Mouse (Mus musculus) cerebellum, postnatal 4 days (tissue): ENCODE measurements around the gene Fig4.

Experiments used
- DNase-seq, 2 experiments: peaks; one replicate each; pipeline ENCODE4 v3.0.0; 2022; ENCODE audit warnings: low spot score in 2 of 2, mixed read lengths in 1 of 2

Fig4 gene

DNA sequence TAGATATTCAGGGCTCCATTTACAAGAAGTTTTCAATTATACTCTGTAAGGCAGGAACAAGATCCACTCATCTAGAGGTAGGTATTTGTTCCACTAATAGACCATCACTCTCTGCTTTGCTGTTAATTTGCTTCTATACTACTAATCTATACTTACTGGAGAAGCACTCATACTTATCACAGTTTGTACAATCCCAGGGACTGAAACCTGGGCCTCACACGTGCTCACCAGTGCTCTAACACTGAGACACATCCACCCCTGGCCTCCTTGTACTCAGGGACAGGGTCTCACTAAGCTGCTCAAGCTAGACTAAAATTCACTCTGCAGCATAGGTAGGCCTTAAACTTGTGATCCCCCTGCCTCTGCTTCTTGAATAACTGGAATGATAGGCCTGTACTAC is 41.8 kb downstream of the Fig4 start:
- DNase-seq = no peak

DNA sequence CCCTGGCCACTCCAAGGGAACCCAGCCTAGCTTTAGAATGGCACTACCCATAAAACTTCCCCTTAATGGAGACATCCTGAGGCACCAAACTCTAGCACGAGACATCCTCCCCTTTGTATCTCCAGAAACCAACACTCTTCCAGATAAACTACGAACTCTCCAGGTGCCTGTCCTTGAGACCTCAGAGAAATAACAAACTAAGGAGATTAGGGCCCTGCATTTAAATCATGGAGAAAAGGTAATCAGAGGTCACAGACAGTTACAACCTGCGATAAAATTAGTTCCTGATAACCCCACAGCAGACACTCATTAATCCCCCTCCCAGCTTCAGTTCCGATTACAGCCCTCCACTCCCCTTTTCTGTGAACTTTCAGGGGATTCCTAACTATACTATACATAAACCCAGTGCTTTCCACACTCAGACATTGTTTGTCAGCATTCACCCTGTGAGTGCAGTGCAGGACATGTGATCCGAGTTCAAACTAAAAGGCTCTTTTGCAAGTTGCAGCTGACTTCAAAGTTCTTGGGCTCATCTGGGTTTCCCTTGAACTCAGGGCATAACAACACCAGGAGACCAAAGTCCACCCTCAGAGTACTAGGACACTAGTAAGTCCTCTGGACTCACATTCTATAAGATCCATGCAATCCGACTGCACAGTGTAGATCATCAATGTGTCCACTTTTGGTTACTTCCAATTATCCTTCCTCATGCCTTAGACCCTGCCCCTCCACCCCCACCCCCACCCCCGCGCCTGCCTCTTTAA is 42.6 kb downstream of the Fig4 start:
- DNase-seq = no peak

DNA sequence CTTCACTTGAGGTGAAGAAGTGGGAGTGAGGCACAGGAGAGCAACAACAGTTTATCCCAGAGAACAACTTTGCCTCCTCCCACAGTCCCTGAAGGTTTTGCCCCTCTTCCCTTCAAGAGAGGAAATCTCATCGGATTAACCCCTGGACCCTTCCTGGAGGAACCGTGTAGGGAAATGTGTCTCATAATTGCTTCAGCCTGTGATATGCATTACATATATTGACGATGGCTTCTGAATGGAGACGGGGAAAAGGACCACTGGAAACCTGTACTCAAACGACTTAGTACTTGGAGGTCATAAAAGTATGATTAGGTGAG is 52.4 kb downstream of the Fig4 start:
- no peak for DNase-seq

DNA sequence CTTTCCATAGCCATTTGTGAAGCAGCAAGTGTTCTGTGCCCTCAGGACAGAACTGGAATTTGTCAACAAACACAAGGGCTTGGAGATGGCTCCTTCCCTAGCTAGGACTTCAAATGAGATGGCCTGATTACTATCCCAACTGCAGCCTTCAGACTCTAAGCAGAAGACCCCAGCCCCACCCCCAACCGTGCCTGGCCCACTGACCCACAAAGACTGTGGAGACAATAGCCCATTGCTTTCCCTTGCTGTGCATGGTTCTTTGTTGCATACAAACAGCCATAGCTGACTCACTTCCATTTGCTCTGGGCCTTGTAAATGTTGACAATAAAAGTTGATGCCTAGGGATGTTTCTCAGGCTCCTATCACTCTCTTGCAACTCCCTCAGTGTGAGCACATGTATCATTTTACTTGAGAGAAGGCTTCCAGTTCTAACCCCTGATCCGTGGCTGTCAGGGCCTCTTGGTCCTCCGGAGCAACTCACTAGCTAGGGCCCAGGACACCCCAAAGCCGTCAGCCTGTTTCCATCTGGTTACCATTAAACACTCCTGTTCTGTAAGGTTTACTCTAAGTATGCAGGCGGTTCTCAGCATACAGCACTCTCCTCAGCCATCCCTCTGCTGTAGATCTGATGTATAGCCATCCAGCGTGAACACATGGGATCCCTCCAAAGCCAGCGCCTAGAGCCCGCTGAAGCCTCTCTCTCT is 52.9 kb downstream of the Fig4 start:
- DNase-seq = no peak

DNA sequence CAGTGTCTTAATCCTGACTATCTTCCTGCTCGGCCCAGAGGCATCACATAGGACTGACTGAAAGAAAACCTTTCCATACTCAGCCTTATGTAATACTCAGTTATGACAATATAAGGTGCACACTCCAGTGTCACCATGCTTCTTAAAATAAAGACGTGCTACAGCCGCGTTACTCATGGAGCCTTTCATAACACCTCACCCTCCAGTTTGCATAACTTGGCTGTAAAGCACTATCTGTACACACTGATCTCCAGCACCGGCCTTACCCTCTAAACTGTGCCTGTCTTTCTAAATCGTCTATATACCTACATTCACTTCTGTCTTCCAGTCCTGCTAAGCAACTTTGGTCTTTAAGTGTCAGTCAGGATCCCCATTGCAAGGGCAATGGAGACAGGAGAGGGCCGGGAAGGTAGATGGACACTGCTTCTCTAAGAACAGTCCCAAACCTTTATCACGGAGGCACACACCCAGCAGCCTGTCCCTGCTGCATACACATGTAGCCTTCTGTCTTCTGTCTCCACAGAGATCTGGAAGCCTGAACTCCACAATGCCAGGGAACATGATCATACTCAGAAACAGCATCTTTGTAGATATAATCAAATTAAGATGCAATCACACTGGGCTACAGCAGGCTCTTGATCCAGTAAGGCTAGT is 53.9 kb downstream of the Fig4 start:
- DNase-seq = no peak

DNA sequence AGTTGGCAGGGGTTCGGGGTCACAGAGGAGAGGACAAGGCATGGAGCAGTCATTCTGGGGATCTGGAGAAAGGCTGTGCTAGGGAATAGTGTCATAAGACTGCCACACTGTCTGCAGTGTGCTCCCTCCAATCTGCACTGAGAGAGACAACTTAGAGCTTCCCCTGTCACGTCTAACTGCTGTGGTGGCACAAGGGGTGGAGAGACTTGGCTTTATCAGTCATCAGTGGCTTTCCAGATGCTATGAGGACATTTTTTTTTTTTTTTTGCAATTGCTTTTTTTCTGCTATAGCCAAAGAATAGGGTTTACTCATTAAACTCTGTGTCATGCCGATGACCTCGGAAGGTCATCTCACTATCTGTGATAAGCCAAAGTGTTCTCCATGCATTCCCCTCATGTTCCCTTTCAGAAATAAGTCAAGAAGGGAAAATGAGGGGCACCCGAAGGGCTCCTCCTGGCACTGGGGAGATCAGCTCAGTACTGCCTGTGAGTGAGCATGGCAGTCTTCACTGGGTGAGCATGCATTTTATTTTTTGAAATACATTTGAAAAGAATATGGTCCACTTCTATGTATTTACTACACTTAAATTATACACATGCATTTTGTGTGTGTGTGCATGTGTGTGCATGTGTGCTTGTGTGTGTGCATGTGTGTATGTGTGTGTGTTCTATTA is 55.1 kb downstream of the Fig4 start:
- no peak for DNase-seq

DNA sequence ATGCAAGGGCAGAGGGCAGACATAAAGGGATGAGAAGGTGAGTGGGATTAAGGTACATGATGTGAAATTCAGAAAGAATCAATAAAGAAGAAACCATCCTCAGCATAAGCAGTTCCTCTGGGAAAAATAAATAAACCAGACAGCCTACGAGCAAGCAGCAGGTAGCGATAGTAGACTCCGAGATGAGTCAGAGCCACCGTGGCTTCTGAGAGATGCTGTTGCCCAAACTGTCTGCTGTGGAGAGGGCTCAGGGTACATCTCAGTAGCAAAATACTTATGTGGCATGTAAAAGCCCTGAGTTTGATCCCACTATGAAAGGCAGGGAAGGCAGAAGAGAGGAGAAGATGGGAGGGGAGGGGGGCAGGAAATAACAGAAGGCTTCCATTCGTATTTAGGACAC is 56.9 kb downstream of the Fig4 start:
- no peak for DNase-seq

DNA sequence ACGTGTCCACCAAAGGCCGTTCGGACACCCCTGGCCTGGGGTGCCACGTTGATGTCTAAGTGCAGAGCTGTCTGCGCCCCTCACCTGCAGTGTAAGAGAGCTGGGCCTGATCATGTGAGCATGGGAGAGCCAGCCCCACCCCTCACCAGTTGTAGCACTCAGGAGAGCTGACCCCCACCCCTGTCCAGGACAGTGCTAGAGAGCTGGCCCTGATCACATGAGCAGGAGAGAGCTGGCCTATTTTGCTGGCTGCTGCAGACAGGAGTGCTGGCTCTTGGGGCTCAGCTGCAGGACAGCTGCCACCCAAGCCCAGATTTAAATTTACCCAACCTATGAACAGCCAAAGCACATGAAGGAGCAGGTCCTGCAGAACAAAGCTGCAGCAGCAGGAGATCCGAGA is 57.6 kb downstream of the Fig4 start:
- DNase-seq = no peak

DNA sequence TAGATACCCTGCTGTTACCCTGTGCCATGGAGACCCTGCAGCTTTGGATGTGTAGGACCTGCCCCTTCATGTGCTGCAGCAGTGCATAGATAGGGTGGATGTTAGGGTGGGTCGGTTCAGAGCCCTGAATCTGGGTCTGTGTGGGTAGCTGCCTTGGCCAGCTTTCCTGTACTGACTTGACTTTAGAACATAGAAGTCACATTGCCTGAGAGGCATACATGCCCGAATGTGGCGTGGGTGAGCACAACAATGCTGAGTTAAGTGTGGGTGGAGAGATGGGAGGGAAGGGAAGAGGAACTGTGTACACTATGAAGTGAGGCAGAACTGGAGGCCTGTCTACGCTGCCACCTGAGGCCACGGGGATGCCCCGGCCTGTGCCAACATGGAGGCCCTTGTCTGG is 58.0 kb downstream of the Fig4 start:
- DNase-seq = no peak

DNA sequence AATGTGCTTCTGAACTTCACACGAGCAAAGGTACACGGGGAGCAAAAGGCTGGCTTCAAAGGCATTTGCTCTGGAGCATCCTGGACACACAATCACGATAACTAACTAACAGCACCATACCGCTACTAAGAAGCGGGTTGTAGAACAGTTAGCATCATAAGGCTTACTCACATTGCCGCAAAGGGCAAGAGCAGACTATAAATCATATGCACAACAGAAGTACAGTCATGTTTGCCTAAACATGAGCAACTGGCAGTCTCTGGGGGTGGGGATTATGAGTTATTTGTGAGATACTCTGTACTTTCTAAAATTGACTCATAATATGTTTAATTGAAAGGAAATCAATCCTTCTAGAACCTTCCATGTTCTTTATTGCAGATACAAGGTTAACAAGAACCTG is 59.1 kb downstream of the Fig4 start:
- DNase-seq = no peak

DNA sequence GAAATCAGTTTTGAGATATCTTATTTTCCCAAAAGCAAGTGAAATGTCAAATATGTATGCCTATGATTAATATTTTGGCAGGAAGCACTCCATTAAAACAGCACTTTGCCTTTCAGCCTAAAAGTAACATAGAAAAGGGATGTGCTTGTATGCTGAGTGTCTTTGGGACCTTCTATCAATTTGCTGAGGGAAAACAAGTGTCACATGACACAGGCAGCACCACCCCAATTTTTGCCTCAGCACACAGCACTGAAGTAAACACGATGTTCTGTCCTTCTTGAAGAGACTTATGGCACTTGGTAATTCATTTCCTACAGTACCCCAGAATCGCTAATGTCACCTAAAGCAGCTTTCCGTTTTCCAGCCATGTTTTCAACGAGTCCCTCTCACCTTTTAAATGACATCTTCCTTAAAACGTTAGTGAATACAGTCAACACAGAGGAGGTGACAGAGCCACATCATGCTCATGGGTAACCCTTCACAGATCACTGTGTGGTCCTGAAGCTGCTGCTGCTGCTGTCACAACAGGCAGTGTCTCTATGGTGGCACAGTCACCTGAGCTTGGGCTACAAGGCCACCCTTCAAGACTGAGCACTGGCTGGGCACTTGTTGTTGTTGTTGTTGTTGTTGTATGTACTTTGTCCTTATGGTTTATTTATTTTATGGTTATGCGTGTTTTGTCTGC is 61.4 kb downstream of the Fig4 start:
- no peak for DNase-seq

DNA sequence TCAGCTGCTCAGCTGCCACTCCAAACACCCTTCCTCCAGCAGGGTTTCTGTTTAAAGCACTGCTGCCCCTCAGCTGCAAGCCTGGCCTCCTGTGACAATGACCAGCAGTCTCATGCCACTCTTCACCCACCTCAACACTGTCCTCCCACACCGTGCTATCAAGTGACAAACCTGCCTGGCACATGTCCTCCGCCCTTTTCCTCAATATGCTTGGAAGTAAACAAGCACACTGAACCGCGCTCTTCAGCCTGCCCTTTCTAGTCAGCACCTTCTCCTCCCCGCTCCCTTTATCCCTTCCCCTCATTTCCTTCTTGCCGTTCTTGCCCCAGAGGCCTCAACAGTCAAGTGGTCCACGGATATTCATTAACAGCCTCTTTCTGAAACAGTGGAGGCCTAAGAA is 62.0 kb downstream of the Fig4 start:
- no peak for DNase-seq

DNA sequence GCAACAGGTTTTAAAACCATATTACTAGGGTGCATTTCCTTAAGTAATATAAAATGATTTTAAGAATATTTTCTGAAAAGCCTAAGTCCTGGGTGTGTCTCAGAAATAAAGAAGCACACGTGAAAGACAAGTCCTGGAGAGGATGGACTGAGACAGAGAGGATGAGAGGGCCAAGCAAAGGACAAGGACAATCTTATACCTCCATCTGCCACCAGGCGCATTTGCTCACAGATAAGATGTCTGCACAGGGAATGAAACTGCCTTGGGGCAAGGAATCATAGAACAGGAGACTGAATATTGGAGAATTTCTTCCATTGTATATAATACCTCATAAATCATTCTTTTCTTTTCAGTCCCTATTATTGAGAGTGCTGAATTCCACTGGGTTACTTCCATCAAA is 67.0 kb downstream of the Fig4 start:
- no peak for DNase-seq

DNA sequence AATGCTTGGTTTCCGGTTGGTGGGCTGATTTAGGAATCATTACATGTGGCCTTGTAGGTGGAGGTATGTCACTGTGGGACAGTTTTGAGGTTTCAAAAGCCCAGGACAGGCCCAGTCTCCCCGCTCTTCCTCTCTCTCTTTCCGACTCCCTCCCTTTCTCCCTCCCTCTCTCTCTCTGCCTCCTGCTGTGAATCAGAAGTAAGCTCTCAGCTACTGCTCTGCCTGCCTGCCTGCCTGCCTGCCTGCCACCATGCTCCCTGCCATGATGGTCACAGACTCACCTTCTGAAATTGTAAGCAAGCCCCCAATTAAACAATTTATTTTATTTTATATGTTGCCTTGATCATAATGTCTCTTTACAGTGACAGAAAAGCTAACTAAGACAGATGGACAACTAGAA is 67.5 kb downstream of the Fig4 start:
- no peak for DNase-seq

DNA sequence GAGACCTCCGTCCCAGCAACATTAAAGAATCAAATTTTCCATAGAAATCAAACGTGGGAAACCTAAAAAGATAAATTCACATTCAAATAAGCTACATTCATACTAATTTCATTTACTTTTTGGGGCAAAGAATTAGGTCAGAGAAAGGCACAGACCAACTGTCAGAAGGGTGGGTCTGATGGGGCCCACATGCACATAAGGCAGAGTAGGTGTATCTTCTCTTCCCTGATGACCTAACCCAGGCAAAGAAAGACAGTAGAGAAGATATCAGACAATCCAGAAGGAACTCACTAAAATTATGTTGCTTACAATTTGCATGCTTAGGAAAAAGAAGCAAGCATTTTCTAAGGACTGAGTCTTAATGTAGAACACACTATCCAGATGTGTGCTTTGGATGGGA is 67.9 kb downstream of the Fig4 start:
- no peak for DNase-seq

DNA sequence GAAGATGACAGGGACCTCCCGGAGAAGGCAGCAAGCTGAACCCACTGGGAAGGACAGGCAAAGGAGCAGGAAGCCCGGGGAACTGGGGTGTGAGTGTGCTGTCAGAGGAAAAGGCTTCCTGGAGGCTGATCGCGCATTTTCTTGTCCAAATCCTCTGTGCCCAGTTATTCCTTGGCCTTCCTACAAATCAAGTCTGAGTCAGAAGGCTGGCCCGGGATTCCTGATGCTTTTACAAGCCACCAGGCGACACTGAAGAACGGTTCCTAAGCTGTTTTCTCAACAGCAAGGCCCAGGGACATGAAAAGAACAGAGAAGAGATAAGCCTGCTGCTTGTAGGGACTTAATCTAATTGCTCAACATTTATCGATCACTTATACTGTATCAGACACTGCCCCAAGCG is 68.5 kb downstream of the Fig4 start:
- no peak for DNase-seq

DNA sequence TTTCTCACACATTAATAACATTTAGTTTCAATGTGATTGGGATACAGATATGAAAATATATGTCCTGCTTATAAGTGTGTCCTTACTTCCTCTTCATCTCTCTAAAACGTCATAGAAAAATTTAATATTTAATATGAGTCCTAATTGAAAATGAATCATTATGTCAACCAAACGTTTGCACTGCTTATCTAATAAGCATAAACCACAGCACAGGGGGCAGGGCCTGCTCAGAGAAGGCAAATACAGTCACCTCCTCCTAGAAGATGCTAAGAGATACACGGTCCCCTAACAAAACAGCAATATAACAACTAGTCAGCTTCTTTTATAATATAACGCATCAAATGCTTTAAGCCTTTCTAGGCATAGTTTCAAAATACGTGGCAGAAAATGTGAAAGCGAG is 69.9 kb downstream of the Fig4 start:
- DNase-seq = no peak

DNA sequence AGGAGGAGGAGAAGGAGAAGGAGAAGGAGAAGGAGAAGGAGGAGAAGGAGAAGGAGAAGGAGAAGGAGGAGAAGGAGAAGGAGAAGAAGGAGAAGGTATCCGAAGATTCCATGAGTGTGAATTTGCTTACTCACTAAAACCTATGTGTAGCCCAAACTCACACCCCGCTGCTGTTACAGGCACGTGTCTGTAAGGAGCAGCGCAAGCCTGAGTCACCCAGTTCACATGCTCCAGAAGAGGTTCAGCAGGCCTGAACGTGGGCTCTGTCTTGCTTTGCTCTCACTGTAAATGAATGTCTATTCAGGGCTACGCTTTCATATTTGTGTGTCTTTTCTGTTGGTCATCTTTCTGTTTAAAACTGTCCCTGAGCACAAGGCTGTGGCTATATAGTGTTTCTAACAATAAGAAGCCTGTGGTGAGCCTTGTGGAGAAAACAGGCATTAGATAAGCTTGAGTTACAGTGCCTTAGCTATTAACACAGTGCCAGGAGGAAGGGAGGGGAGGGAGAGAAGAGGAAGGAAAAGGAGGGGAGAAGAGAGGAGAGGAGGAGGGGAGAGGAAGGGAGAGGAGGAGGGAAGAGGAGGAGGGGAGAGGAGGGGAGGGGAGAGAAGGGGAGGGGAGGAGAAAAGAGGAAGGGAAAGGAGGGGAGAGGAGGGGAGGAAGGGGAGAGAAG is 71.8 kb downstream of the Fig4 start:
- no peak for DNase-seq

DNA sequence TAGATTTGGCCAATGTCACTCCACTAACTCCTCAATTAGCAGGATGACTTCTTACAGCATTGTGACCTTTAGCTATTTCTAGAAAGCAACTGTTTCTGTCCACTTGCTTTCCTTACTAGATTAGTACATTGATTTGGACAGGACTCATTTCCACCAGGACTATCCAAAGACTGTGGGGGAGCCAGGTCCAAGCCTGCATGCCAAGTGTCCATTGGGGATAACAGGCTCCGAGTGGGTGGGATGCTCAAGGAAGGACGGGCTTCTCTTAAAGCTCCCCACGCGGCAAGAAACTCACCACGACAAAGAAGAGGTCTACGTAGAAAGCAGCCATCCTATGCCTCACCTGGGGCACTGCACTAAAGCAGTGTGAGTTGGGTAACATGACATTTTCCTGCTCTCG is 75.4 kb downstream of the Fig4 start:
- no peak for DNase-seq

DNA sequence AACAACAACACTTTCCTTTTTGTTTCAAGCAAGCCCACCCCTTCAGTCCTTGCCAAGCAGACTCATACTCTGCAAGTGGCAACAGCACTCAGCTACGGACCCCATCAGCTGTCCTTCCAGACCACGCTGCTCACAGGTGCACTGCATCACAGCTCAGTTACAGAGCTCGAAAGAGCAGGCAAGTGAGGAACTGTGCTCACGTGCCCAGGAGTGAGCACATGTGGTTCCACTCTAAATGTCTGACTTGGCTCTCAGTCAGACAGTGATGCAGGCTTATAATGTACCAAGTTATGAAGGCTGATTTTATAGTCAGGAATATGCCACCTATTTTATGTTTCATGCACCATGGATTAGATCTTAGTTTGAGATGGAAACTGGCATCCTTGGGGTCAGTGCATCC is 79.6 kb downstream of the Fig4 start:
- no peak for DNase-seq

DNA sequence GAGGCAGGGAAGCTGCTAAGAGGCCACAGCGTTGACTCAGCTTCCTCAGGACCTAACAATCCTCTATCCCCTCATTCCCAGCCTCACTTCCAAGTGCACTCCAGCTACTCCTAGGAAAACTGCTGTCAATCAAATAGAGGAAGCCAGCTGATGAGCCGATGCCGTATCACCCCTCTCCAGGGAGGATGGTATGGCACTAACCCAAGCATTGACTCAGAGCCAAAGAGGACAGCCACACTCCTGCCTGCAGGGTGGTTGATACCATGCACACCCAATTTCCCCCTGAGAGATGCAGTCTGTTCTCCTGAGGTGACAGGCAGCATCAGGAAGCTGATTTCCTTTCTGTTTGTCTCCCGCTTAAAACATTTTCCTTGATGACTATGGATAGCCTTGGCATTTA is 81.9 kb downstream of the Fig4 start:
- DNase-seq = peak in 1 of 2 experiments; percentile 46

DNA sequence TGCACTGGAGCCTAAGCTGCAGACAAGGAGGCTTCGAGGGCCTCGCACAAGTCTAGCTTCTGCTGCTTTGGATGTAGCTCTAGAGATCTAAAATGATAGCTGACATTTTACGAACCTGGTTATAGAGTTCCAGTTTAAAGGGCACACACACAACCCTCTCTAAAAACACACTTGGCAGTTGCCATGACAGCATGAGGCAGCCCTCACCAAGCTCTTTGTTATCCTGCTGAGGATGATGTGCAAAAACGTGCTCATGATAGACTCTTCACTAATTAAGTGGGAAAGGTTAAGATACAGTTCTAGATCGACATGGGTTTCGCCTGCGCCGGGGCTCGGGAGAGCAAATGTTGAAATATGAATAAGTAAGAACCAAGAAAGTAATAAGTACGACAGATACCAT is 84.2 kb downstream of the Fig4 start:
- no peak for DNase-seq
